Comparison of ENCODE assay signal across 16 mouse cellular contexts in genomic region chr14:27754340-27754739, GRCm38 (mm10).
"Had no signal": no experiment of that assay in that cellular context is flagged by ENCODE, and none has a peak within 500 bp of the region (broad histone marks: within the 10 kb centered on the region; RNA-seq: fewer than 3 reads in every experiment).

No protein-coding gene starts in this region.

- H3K27me3 ChIP-seq: liver, embryonic 15.5 days; neural tube, embryonic 12.5 days had no signal

- DNase-seq: kidney, postnatal 10 days; kidney, postnatal 4 days; lung, adult 2 months; lung, postnatal 36 days; midbrain, embryonic 14.5 days; retina, postnatal 1 day; right cerebral cortex, postnatal 4 days; spleen, adult 18-20 months; thymus, adult 2 months; thymus, postnatal 25 days had no signal

- ATAC-seq: lung, postnatal 0 days had no signal

- H3K4me3 ChIP-seq: layer of hippocampus, adult 2 months; limb, embryonic 10.5 days; liver, embryonic 15.5 days; midbrain, embryonic 10.5 days; neural tube, embryonic 12.5 days had no signal

- H3K36me3 ChIP-seq: limb, embryonic 10.5 days; liver, embryonic 15.5 days; midbrain, embryonic 10.5 days; neural tube, embryonic 12.5 days had no signal
